In genomic region chr1:143918146-143918774, GRCm38 (mm10) we compare ENCODE assay signal across 12 mouse cellular contexts.
DNase-seq lines count a peak whose midpoint lies in the region; ATAC-seq and TF ChIP-seq lines count a peak whose summit lies in the region.
"Had no signal": no experiment of that assay in that cellular context is flagged by ENCODE, and none has a peak within 500 bp of the region (broad histone marks: within the 10 kb centered on the region; RNA-seq: fewer than 3 reads in every experiment).

No protein-coding gene starts in this region.

- peak overlapping the region; percentile 15; the same call in 1 of the 2 replicates for H3K27ac ChIP-seq in heart, postnatal 0 days (ENCODE audit: low read depth)
- H3K27ac ChIP-seq in forebrain, postnatal 0 days (ENCODE audit: low read depth, low read length), result no peak overlapping the region

- no peak overlapping the region for H3K9ac ChIP-seq in heart, postnatal 0 days (replicated peaks; ENCODE audit: low read depth, low read length)
- H3K9ac ChIP-seq in forebrain, postnatal 0 days, result no peak overlapping the region
- H3K9ac ChIP-seq: lung, embryonic 14.5 days had no signal

- H3K36me3 ChIP-seq in heart, postnatal 0 days (replicated peaks; ENCODE audit: control insufficient read depth, insufficient read depth, low read length), result no peaks in the 10 kb centered on the region
- H3K36me3 ChIP-seq in forebrain, postnatal 0 days (ENCODE audit: insufficient read depth), result no peaks in the 10 kb centered on the region

- no peak overlapping the region for H3K4me3 ChIP-seq in heart, postnatal 0 days (ENCODE audit: low read depth, low read length)
- no peak overlapping the region for H3K4me3 ChIP-seq in forebrain, postnatal 0 days (ENCODE audit: low read depth, low read length)

- no peaks in the 10 kb centered on the region for H3K9me3 ChIP-seq in heart, postnatal 0 days (replicated peaks; ENCODE audit: control insufficient read depth, low read length)
- H3K9me3 ChIP-seq in forebrain, postnatal 0 days (ENCODE audit: low read length), result no peaks in the 10 kb centered on the region

- no peaks in the 10 kb centered on the region for H3K27me3 ChIP-seq in heart, postnatal 0 days (ENCODE audit: control insufficient read depth, insufficient read depth, low read length)
- H3K27me3 ChIP-seq in forebrain, postnatal 0 days (ENCODE audit: insufficient read depth, low read length), result no peaks in the 10 kb centered on the region
- H3K27me3 ChIP-seq: CH12.LX had no signal

- H3K4me1 ChIP-seq in heart, postnatal 0 days (ENCODE audit: control insufficient read depth, insufficient read depth), result no peaks in the 10 kb centered on the region; the same call in 1 of the 2 replicates
- no peaks in the 10 kb centered on the region for H3K4me1 ChIP-seq in forebrain, postnatal 0 days (ENCODE audit: insufficient read depth)

- no peak for TF ChIP-seq EP300 in heart, postnatal 0 days (IDR thresholded peaks at IDR 0.05; ENCODE audit: low read depth)

- no peak overlapping the region for H3K4me2 ChIP-seq in heart, postnatal 0 days (ENCODE audit: low read depth, low read length)
- H3K4me2 ChIP-seq in forebrain, postnatal 0 days (ENCODE audit: low read depth), result no peak overlapping the region
- H3K4me2 ChIP-seq: lung, embryonic 14.5 days had no signal

- DNase-seq in heart, postnatal 0 days (ENCODE audit: low spot score), result no peak
- no peak for DNase-seq in heart, postnatal 10 days
- peak; percentile 7 to 64 for DNase-seq in spleen, postnatal 36 days (ENCODE audit: low spot score in 2 of 2)
- DNase-seq in spleen, adult 12 weeks (ENCODE audit: low spot score), result no peak
- no peak for DNase-seq in urinary bladder, postnatal 4 days (ENCODE audit: low spot score in 2 of 2)
- no peak for DNase-seq in forebrain, postnatal 0 days
- DNase-seq in cerebellum, postnatal 4 days (ENCODE audit: low spot score in 2 of 2), result no peak
- DNase-seq: embryo, embryonic 11 days; kidney, adult 11 months; lung, embryonic 14.5 days had no signal

- intact Hi-C loops in heart, postnatal 10 days (cut with DNase I), result no loop called here

- no peak for TF ChIP-seq CTCF in heart, postnatal 0 days (IDR thresholded peaks at IDR 0.05; ENCODE audit: low read depth)
- no peak for TF ChIP-seq CTCF in forebrain, postnatal 0 days (IDR thresholded peaks at IDR 0.05; ENCODE audit: low read depth)

- 80% methylated on average over 9 of the region's 9 CpGs for WGBS in heart, postnatal 0 days
- WGBS in forebrain, postnatal 0 days, result 93% methylated on average over 9 of the region's 9 CpGs

- ATAC-seq in heart, postnatal 0 days (ENCODE audit: insufficient read depth, low read depth), result no peak
- ATAC-seq in megakaryocyte progenitor cell, adult 5-6 weeks (replicated peaks; ENCODE audit: poor library complexity), result peak; percentile 66
- no peak for ATAC-seq in forebrain, postnatal 0 days

Comparison
In these comparisons a context has a peak if more than half of its experiments do, and no peak if none do; other contexts are left out.
1. DNase-seq: peak in spleen, postnatal 36 days (2 of 2); none in heart, postnatal 0 days (single experiment), heart, postnatal 10 days (0 of 2), spleen, adult 12 weeks (single experiment), urinary bladder, postnatal 4 days (0 of 2), forebrain, postnatal 0 days (single experiment) and cerebellum, postnatal 4 days (0 of 2).